Mouse (Mus musculus): ENCODE results near the gene Vwa8. TPM values are rescaled to one million over a fixed set of nuclear protein-coding genes. Genes with fewer than 3 reads are reported as not detected.

Gene Vwa8
- total and polyA plus RNA-seq, 2 experiments from 2014 or later, result 8.1 to 19.5 TPM

- no peaks in the 10 kb centered on the region for H3K4me1 ChIP-seq (ENCODE audit: insufficient read depth, low read length)
- H3K36me3 ChIP-seq (ENCODE audit: insufficient read depth, low read length), result peaks cover 4% of the 10 kb centered on the region
- no peak overlapping the region for H3K4me3 ChIP-seq (ENCODE audit: low read depth, low read length)
- H3K27ac ChIP-seq (ENCODE audit: low read depth, low read length), result no peak overlapping the region
- no peak for ATAC-seq (ENCODE audit: low FRiP score)
- H3K4me2 ChIP-seq (ENCODE audit: low read depth, low read length, poor library complexity, severe bottlenecking), result no peak overlapping the region
- no peaks in the 10 kb centered on the region for H3K9me3 ChIP-seq (ENCODE audit: low read length)
- no peak for DNase-seq (ENCODE audit: low spot score)
- H3K9ac ChIP-seq (replicated peaks; ENCODE audit: low read length, poor library complexity, severe bottlenecking), result no peak overlapping the region
- no peaks in the 10 kb centered on the region for H3K27me3 ChIP-seq (ENCODE audit: insufficient read depth, low read length)
- 83% methylated on average over 9 of the region's 9 CpGs for WGBS
- TF ChIP-seq CTCF (IDR thresholded peaks at IDR 0.05), result no peak
These were observed 329.4 kb downstream of the Vwa8 start for GRCm38 (mm10) chr14:79178247-79178646.

- DNase-seq (ENCODE audit: low spot score), result no peak
- 67% methylated on average over 12 of the region's 12 CpGs for WGBS
- ATAC-seq (ENCODE audit: low FRiP score), result no peak
- Histone ChIP-seq H3K27ac (ENCODE audit: low read depth, low read length) (no peak overlapping the region), H3K4me1 (ENCODE audit: insufficient read depth, low read length) (no peaks in the 10 kb centered on the region; the same call in 1 of the 2 replicates), H3K9me3 (ENCODE audit: low read length) (no peaks in the 10 kb centered on the region), H3K27me3 (ENCODE audit: insufficient read depth, low read length) (no peaks in the 10 kb centered on the region), H3K9ac (replicated peaks; ENCODE audit: low read length, poor library complexity, severe bottlenecking) (no peak overlapping the region), H3K4me2 (ENCODE audit: low read depth, low read length, poor library complexity, severe bottlenecking) (no peak overlapping the region), H3K4me3 (ENCODE audit: low read depth, low read length) (no peak overlapping the region), H3K36me3 (ENCODE audit: insufficient read depth, low read length) (no peaks in the 10 kb centered on the region; the same call in 1 of the 2 replicates)
- TF ChIP-seq CTCF (IDR thresholded peaks at IDR 0.05), result no peak
These were observed 331.4 kb downstream of the Vwa8 start for GRCm38 (mm10) chr14:79180078-79180730.

GRCm38 (mm10) chr14:79181748-79182147 is 332.9 kb downstream of the Vwa8 start:
- no peak overlapping the region for H3K9ac ChIP-seq (replicated peaks; ENCODE audit: low read length, poor library complexity, severe bottlenecking)
- no peaks in the 10 kb centered on the region for H3K27me3 ChIP-seq (ENCODE audit: insufficient read depth, low read length)
- ATAC-seq (ENCODE audit: low FRiP score) (no peak), DNase-seq (ENCODE audit: low spot score) (no peak)
- H3K36me3 ChIP-seq (ENCODE audit: insufficient read depth, low read length), result no peaks in the 10 kb centered on the region
- H3K4me2 ChIP-seq (ENCODE audit: low read depth, low read length, poor library complexity, severe bottlenecking), result no peak overlapping the region
- H3K4me1 ChIP-seq (ENCODE audit: insufficient read depth, low read length), result no peaks in the 10 kb centered on the region; the same call in 1 of the 2 replicates
- no peak overlapping the region for H3K27ac ChIP-seq (ENCODE audit: low read depth, low read length)
- H3K4me3 ChIP-seq (ENCODE audit: low read depth, low read length), result no peak overlapping the region
- WGBS, result 90% methylated on average over 8 of the region's 8 CpGs
- TF ChIP-seq CTCF (IDR thresholded peaks at IDR 0.05), result no peak
- H3K9me3 ChIP-seq (ENCODE audit: low read length), result no peaks in the 10 kb centered on the region

GRCm38 (mm10) chr14:79182801-79183200 is 333.9 kb downstream of the Vwa8 start:
- Histone ChIP-seq H3K27me3 (ENCODE audit: insufficient read depth, low read length) (no peaks in the 10 kb centered on the region), H3K27ac (ENCODE audit: low read depth, low read length) (no peak overlapping the region), H3K9ac (replicated peaks; ENCODE audit: low read length, poor library complexity, severe bottlenecking) (no peak overlapping the region), H3K9me3 (ENCODE audit: low read length) (no peaks in the 10 kb centered on the region), H3K36me3 (ENCODE audit: insufficient read depth, low read length) (no peaks in the 10 kb centered on the region), H3K4me3 (ENCODE audit: low read depth, low read length) (no peak overlapping the region), H3K4me2 (ENCODE audit: low read depth, low read length, poor library complexity, severe bottlenecking) (no peak overlapping the region), H3K4me1 (ENCODE audit: insufficient read depth, low read length) (no peaks in the 10 kb centered on the region; the same call in 1 of the 2 replicates)
- WGBS, result 96% methylated on average over 15 of the region's 15 CpGs
- no peak for TF ChIP-seq CTCF (IDR thresholded peaks at IDR 0.05)
- DNase-seq (ENCODE audit: low spot score) (no peak), ATAC-seq (ENCODE audit: low FRiP score) (no peak)

GRCm38 (mm10) chr14:79183261-79183660 is 334.4 kb downstream of the Vwa8 start:
- TF ChIP-seq CTCF (IDR thresholded peaks at IDR 0.05), result no peak
- H3K27ac ChIP-seq (ENCODE audit: low read depth, low read length), result no peak overlapping the region
- H3K4me3 ChIP-seq (ENCODE audit: low read depth, low read length), result no peak overlapping the region
- no peaks in the 10 kb centered on the region; the same call in 1 of the 2 replicates for H3K4me1 ChIP-seq (ENCODE audit: insufficient read depth, low read length)
- H3K27me3 ChIP-seq (ENCODE audit: insufficient read depth, low read length), result no peaks in the 10 kb centered on the region
- no peak for ATAC-seq (ENCODE audit: low FRiP score)
- H3K9ac ChIP-seq (replicated peaks; ENCODE audit: low read length, poor library complexity, severe bottlenecking), result no peak overlapping the region
- no peaks in the 10 kb centered on the region for H3K9me3 ChIP-seq (ENCODE audit: low read length)
- WGBS, result 86% methylated on average over 7 of the region's 7 CpGs
- no peaks in the 10 kb centered on the region for H3K36me3 ChIP-seq (ENCODE audit: insufficient read depth, low read length)
- DNase-seq (ENCODE audit: low spot score), result no peak
- no peak overlapping the region for H3K4me2 ChIP-seq (ENCODE audit: low read depth, low read length, poor library complexity, severe bottlenecking)

- Histone ChIP-seq H3K36me3 (ENCODE audit: insufficient read depth, low read length) (no peaks in the 10 kb centered on the region), H3K27me3 (ENCODE audit: insufficient read depth, low read length) (no peaks in the 10 kb centered on the region), H3K4me2 (ENCODE audit: low read depth, low read length, poor library complexity, severe bottlenecking) (no peak overlapping the region), H3K4me3 (ENCODE audit: low read depth, low read length) (no peak overlapping the region), H3K4me1 (ENCODE audit: insufficient read depth, low read length) (no peaks in the 10 kb centered on the region; the same call in 1 of the 2 replicates), H3K9ac (replicated peaks; ENCODE audit: low read length, poor library complexity, severe bottlenecking) (no peak overlapping the region), H3K9me3 (ENCODE audit: low read length) (no peaks in the 10 kb centered on the region), H3K27ac (ENCODE audit: low read depth, low read length) (no peak overlapping the region)
- no peak for TF ChIP-seq CTCF (IDR thresholded peaks at IDR 0.05)
- WGBS, result 79% methylated on average over 10 of the region's 10 CpGs
- DNase-seq (ENCODE audit: low spot score) (no peak), ATAC-seq (ENCODE audit: low FRiP score) (no peak)
These were observed 335.2 kb downstream of the Vwa8 start for GRCm38 (mm10) chr14:79184071-79184470.
